Mouse (Mus musculus) ES-E14 (cell line): ENCODE results near the gene Dusp1.

ENCODE experiments used
- MAFK ChIP-seq: IDR thresholded peaks from 2 replicates; pipeline ENCODE4 v1.6.1; 2014; ENCODE audit warnings: mild to moderate bottlenecking, low read depth, low read length, inconsistent platforms; ENCODE audit not compliant: insufficient read depth
- ZC3H11A ChIP-seq: IDR thresholded peaks from 2 replicates; pipeline ENCODE4 v1.6.1; 2012; ENCODE audit warnings: low read depth, mild to moderate bottlenecking, inconsistent platforms, low read length, borderline replicate concordance

DNA sequence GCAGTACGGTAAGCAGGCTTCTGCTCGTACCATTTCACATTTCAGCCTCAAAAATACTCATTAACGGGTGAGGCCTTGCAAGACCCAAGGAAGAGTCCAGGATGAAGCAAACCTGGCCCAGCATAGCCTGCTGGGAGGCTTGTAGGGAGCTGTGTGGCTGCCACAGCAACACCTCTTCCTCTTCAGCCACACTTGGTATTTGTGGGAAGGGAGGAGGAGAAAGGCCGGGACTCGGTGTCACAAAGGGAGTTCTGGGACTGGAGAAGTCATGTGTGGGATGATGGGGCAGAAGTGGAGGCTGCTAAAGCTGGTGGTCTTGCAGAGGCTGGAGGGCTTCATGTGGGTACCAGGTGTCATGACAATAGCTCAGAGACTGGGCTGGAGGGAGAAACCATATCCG is 39.6 kb upstream of the Dusp1 start:
- TF ChIP-seq ZC3H11A, result no peak
- no peak for TF ChIP-seq MAFK
